Mouse (Mus musculus) heart, adult 2 months (tissue): ENCODE measurements around the gene N6amt1.

ENCODE experiments used
- CTCF ChIP-seq: fragments of 200-600 bp; IDR thresholded peaks from 2 replicates; pipeline ENCODE4 v1.8.1; 2022; ENCODE audit warnings: antibody characterized with exemption, mild to moderate bottlenecking, moderate library complexity
- EP300 ChIP-seq: fragments of 200-500 bp; IDR thresholded peaks from 2 replicates; pipeline ENCODE4 v1.6.1; 2011; ENCODE audit warnings: low read depth, low read length, control low read depth; ENCODE audit not compliant: insufficient read depth
- POLR2A ChIP-seq: fragments of 200-500 bp; IDR thresholded peaks from 2 replicates; pipeline ENCODE4 v1.6.1; 2011; ENCODE audit warnings: mild to moderate bottlenecking, low read depth, low read length, control low read depth; ENCODE audit not compliant: insufficient read depth

DNA sequence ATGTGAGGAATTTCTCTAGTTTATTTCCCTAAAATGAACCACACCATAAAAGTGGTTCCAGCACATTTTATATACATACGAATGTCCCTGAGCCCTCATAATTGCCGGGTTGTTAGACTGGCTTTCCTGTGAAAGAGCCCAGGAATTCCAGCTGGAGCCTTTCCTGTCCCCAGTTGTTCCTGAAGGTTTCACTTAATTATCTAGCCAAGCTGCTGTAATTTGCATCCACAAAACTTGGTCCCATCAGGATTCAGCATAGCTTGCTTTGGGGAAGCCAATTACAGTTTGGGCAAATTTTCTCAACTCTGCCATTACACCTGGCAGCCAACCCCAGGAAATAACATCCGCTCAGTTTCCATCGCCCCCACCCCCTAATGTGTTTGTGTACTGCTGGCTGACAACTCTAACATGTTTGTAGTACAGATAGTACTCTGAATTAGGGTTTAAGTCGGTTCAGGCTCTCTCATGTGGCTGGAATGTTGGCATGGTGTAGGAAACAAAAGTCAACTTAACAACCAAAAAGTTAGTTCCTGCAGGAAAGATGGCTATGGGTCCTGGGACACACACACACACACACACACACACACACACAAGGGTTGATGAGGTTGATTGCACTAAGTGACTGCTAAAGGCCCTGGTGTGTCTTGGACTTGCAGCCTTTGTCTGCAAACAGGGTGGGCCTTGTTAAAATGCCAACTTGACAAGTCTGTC lies 34.3 kb upstream of the N6amt1 start:
- TF ChIP-seq CTCF (no peak), POLR2A (no peak), EP300 (no peak)
